ENCODE assay signal across 8 mouse cellular contexts in genomic region chr4:101198333-101198732, GRCm38 (mm10).
DNase-seq lines count a peak whose midpoint lies in the region.

No protein-coding gene starts in this region.

- H3K4me3 ChIP-seq in limb, embryonic 10.5 days, result no peak overlapping the region

- H3K27me3 ChIP-seq in limb, embryonic 10.5 days (ENCODE audit: low read depth, poor library complexity, severe bottlenecking), result no peaks in the 10 kb centered on the region

- H3K27ac ChIP-seq in limb, embryonic 10.5 days, result no peak overlapping the region

- no peaks in the 10 kb centered on the region for H3K9me3 ChIP-seq in limb, embryonic 10.5 days (replicated peaks)

- no peaks in the 10 kb centered on the region for H3K4me1 ChIP-seq in limb, embryonic 10.5 days

- peak; percentile 11 for DNase-seq in retina, adult 2 months (ENCODE audit: low read depth, low spot score)
- no peak for DNase-seq in retina, embryonic 14.5 days (ENCODE audit: low spot score)
- peak; percentile 89 for DNase-seq in cerebellum, adult 9-11 months
- peak; percentile 52 for DNase-seq in heart, postnatal 25 days (ENCODE audit: low spot score)
- peak; percentile 50 to 56 for DNase-seq in left cerebral cortex, postnatal 14 days (ENCODE audit: low spot score in 2 of 2)
- DNase-seq in retina, postnatal 1 day, result peak; percentile 14
- DNase-seq in limb, embryonic 10.5 days (ENCODE audit: low spot score), result no peak
- no peak for DNase-seq in spleen, adult 18-20 months

- H3K36me3 ChIP-seq in limb, embryonic 10.5 days, result no peaks in the 10 kb centered on the region

- intact Hi-C loops in heart, postnatal 25 days (cut with DNase I), result loop anchor here (5.0 kb wide), 1 partner anchor 64 kb away; no protein-coding TSS in a partner anchor
- intact Hi-C loops in left cerebral cortex, postnatal 14 days (cut with DNase I), result loop anchor here (5.0 kb wide), 1 partner anchor 64 kb away; no protein-coding TSS in a partner anchor

- 68% methylated on average over 2 of the region's 2 CpGs for WGBS in limb, embryonic 10.5 days

Comparison
In these comparisons a context has a peak if more than half of its experiments do, and no peak if none do; other contexts are left out.
1. DNase-seq: peak in retina, adult 2 months (single experiment), cerebellum, adult 9-11 months (single experiment), heart, postnatal 25 days (single experiment), left cerebral cortex, postnatal 14 days (2 of 2) and retina, postnatal 1 day (single experiment); none in retina, embryonic 14.5 days (single experiment), limb, embryonic 10.5 days (single experiment) and spleen, adult 18-20 months (0 of 2).